Mouse (Mus musculus) ZHBTc4 (cell line): Measurements from ENCODE around the gene Pde3a.

Experiments used
- DNase-seq: peaks from one replicate; pipeline ENCODE4 v3.0.0-alpha.2; 2011; ENCODE audit warnings: low read depth, low spot score

The Pde3a gene

DNA sequence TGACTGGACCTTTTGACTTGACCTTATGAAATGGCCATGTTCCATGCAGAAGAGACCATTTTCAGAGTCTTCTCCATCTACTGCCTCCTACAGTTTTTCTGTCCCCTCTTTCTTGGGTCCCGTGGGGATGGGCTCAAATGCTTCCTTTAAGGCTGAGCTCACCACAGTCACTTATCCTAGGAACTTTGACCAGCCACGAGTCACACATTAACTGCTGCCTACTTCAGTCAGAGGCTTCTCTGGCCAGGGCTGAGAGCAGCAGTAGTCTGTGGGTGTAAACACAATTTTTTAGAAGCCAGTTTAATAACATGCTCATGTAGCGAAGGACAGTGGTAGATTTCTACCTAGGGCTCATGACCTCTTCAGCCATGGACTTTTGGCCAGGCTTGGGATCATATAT lies 79.0 kb downstream of the Pde3a start:
- DNase-seq = no peak

DNA sequence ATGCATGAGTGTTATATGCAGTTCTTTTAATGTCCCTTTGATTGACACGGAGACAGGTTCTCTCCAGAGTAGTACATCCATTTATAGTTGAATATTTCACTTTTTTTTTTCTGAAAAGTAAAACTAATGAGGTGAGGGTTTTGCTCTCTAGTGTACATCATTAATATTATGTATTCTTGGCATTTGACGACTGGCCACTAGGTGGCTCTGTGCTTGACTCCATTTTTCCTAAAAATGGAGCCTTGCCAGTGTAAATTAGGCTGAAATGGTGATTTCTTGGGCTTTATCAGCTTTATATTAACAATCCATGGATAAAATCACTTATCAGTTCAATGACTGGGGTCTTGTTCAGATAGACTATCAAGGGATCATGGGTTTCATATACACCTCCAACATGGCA lies 82.4 kb downstream of the Pde3a start:
- DNase-seq = peak; percentile 19

DNA sequence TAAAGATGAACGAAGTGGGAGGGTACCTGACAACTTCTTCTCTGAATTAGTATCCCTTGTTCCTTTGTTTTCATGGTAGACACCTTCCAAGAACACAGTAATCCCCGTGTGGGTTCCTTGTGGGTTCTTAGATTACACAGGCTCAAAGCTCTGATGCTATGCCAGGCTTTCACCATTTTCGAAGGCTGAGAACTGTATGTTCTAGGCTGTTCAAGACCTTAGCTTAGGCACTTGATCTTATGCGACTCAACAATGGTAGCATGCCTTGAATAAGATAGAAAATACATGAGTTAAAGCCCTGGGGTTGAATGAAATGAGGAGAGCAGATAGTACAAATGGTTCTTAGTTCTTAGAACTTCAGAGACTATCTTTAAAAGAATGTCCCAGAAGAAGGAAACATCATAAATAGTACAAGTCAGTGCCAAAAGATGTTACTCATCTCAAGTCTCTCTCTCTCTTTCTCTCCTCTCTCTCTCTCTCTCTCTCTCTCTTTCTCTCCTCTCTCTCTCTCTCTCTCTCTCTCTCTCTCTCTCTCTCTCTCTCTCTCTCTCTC lies 83.6 kb downstream of the Pde3a start:
- DNase-seq = no peak

DNA sequence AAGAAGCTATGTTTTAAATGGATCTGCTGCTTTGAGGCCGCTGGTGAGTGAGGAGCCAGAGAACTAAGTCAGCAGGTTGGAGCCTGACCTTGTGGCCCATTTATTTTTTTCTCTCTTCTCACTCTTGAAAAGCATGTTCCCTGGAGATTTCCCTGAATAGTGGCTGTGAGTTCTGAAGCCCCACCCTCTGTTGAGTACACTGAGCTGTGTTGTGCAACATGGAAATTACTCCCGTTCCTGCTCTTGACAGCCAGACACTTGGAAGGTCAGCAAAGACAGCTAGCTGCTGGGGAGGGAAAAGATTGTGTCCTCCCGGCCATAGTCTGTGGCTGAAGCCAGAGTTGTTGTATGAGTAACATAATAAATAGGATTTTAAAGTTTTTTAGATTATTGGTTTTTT lies 84.2 kb downstream of the Pde3a start:
- DNase-seq = peak; percentile 21

DNA sequence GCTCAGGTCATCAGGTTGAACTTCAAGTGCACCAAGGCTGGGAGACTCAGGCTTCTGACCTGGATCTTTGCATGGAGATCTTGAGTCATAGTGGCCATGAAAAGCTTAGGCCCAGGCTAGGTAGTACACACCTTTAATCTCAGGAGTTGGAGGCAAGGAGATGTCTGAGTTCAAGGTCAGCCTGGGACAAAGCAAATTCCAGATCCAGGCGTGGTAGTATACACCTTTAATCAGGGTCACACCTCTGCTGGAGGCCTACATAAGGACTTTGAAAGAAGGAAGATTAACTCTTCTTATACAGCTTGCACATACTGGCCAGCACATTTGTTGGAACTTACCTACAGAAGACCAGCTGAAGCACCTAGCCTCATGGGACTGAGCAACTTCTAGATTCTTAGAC lies 86.8 kb downstream of the Pde3a start:
- DNase-seq = peak; percentile 62

DNA sequence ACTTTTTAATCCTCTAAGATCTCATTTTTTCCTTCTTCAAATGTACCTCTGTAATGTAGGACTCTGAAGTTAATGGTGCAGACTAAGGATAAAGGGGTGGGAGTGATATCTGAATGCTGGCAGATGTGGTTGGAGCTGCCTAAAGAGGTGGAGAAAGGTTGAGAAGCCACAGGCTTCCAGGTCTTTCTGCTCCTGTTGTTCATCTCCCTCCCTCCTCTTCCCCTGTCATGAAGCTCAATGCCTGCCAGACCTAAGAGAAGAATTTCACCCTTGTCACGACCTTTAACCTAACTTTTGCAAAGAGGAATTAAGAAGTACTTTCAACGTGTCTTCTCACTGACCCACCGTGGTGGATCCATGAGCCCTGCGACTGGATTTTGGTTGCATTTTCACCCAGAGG lies 87.4 kb downstream of the Pde3a start:
- DNase-seq = no peak

DNA sequence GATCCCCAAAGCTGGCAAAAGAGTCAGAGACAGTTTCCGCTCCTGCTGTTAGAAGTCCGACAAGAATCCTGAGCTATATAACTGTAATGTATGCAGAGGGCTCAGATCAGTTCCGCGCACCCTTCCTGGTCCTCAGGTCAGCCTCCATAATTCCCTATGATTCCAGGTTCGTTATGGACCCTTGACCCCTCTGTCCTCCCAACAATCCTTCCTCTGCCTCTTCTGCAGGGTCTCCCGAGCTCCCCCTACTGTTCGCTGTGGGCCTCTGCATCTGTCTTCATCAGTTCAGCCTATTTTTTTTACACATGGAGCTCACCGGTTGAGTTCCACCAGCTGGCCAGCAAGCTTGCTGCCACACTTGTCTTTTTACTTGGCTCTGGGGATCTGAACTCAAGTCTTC lies 88.6 kb downstream of the Pde3a start:
- peak; percentile 78 for DNase-seq

DNA sequence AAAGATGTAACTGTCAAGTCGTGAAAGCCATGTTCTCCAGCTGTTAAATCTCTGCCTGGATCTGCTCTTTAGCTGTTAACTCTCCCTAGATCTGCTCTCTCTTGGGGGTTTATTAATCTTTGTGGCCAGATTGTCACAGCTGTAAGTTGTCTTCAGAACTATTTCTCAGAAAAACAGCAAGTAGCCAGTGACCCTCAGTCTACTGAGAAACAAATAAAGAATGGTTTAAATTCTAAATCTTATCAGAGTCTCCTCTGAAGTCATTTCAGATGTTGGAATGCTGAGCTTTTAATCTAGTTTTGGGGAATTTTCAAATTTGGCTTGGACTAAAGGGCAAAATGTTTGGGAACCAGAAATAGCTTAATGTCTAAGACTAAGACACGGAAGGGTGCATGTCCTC lies 92.3 kb downstream of the Pde3a start:
- no peak for DNase-seq

DNA sequence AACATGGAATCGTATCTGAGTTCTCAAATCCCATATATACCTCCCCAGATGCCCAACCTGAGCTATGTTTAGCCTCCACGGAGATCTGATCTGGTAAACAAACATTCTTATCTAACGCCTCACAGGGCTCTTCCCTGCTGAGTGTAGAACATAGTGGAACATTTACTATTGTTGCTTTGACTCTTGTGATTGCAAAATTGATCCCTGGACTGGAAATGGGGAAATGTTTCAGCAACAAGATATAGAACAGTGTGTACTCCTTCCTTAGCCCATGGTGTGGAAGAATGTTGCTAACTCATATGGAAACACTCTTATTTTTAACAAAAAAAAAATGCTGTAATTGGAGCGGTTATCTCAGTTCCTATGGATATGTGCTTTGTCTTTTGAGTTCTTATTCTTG lies 98.8 kb downstream of the Pde3a start:
- DNase-seq = no peak

DNA sequence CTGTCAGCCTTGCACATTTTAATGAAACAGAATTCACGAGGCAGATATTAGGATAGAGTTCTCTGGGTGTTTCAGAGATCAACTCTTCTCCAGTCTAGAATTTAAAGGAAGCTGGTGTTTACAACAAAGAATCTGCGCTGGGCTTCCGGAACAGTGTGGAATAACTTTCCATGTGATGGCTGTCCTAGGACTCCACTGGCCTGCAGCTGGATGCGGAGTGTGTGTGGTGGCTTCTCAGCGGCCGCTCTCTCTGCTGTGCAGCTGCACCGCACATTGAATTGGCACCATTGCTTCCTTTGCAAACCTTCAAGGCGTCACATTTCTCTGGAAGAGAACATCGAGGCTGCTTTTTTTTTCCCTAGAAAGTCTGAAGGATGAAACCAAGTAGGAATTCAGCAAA lies 99.5 kb downstream of the Pde3a start:
- DNase-seq = no peak

DNA sequence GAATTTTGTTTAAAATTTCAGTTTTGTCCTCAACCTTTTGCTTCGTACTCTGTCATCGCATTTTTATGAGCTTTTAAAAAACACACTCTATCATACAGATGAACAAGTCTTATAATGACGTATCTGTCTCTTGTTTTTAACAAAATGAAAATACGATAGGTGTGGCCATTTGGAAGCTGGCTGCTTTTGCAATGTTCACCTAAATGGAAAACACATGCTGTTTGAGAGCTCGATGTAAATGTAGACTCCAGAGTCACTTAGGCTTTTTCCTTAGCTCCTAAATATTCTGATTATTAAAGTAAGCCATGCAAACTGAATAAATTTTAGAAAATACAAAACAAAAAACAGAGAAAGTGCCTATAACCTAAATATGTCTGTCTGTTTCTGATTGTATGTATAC lies 101.2 kb downstream of the Pde3a start:
- no peak for DNase-seq

DNA sequence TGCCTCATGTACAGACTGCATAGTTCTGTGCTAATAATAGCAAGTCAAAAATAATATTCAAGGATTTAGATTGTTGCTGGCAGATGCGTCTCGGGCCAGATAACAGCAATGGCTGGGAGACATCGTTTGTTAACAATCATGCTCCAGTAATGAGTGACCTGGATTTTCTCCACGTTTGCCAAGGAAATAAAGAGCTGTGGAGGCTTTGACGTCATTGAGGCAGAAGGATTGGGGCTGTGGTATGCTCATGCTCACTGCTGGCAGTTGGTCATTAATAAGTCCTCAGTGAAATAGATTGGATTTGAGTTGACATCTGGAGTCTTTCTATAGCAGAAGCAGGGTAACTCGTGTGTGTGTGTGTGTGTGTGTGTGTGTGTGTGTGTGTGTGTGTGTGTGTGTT lies 103.2 kb downstream of the Pde3a start:
- no peak for DNase-seq

DNA sequence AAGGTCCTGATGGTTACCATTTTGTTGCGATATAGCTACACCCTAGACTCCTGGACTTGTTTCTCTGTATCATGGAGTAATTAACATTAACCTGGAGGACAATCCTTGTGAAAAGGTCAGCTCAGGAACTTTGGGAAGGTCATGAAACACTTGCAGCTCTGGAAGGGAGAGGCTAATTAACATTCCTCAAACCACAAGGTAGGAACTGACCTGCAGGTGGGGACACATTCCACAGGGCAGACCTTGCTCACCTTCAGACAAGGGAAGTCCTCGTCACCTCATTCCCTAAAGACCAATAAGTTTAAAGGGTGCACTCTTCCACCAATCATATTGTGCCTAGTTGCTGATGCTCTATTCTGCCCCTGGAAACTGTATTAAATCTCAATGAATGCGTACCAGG lies 114.6 kb downstream of the Pde3a start:
- peak; percentile 61 for DNase-seq

DNA sequence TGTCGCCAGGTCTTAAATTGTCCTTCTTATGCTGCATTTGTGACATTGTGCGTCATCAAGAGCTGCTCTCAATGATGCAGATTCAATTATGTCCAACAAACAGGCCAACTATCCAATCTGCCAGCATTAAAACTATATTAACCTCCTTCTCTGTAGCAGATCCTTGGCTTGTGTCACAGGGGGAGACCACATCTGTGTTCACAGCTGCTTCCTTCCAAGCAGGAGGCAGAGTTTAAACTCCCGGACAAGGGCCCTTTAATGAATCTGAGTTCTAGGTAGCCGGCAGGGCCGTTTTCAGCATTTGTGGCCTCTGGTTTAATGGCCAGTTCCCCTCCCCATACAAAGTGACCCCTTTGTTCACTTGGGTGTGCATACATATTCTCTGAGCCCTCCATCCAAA lies 118.0 kb downstream of the Pde3a start:
- no peak for DNase-seq

DNA sequence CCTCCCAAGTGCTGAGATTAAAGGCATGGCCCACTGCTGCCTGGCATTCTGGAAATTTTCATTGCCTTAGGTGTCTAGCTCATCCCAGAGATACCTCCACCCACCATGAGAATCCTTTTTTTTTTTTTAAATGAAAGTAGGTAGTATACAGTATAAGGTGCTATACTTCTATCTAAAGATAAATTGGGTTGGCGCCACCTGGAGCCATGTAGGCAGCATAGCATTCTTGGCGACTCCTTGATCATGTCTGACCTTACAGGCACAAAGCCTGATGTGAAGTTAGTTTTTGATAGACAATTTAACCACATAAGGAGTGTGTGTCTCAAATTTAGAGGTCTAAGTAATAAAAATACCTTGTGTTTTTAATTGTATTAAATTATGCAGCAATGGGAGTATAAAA lies 123.6 kb downstream of the Pde3a start:
- peak; percentile 37 for DNase-seq

DNA sequence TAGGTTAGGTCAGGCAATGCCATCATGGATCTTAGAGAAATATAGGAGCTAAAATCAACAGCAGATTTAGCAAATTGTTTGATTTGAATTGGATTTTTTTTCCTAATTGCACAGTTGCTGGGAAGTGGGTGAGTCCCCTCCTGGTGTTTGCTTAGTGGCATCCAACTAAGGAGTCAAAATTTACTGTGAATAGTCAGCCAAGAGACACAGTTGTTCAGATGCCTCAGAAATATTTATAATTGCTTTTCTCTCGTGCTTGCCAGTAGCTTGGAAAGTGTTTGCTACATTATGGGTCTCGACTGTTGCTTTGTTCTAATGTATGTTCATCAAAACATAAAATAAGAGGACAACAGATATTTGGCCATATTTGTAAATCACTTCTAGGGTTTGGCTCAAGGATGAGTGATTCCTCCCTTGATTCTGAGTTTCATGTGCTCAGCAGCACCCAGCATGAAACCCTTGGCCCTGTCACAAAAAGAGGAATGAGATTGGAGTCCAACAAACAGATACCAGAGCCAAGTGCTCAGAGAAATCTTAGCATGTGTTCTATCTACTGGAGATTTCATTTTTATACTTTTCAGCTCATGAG lies 125.5 kb downstream of the Pde3a start:
- no peak for DNase-seq

DNA sequence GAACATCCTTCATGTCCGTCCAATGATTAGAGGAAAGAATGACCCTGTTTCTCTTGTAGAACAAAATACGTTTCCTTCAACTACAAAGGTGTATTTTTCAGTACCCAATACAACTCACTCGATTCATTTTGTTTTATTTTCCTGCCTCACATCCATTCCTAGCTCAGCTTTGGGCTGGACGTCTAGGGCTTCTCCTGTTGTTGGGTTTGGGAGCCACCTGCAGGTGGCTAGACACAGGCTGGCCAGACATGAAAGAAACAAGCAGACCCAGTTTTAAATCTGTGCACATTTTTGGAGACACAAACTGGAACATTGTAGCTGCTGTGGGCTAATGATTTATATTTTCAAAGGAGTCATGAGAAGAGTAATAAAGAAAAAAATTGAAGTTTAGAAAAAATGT lies 126.1 kb downstream of the Pde3a start:
- DNase-seq = no peak

DNA sequence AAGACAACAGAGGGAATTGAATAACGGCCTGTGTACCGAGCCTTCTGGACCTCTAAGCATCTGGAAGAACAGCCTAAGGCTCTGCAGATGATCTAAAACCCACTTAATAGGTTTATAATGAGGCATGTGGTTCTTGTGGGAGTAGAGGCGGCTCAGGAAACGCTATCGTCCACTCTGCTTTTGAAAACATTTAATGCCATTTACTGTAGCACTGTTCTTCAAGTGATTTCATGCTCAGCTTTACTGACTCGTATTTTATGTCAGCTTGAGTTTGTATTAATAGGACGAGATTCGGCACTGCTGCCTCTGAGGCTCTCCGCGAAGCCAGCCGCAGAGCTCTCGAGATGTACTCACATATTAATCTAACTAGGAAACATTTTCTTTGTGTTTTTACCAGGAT lies 131.9 kb downstream of the Pde3a start:
- DNase-seq = no peak

DNA sequence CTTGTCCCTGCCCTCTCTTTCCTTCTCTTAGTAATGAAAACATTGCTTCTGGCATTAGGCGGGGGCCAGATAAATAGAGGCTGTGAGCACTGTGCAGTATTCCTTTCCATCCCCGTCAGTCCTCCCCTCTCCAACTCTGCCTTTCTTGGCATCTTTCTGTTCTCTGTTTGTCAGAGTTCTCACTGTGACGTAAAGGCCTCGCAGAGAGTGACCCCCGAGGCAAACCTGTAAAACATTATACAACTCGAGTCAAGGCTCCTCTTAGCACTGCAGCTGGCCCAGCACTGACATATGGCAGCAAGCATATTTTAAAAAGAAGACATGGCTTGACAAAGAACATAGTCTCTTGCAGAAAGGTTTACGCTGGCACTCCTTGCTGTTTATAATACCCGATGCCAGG lies 132.4 kb downstream of the Pde3a start:
- DNase-seq = no peak

DNA sequence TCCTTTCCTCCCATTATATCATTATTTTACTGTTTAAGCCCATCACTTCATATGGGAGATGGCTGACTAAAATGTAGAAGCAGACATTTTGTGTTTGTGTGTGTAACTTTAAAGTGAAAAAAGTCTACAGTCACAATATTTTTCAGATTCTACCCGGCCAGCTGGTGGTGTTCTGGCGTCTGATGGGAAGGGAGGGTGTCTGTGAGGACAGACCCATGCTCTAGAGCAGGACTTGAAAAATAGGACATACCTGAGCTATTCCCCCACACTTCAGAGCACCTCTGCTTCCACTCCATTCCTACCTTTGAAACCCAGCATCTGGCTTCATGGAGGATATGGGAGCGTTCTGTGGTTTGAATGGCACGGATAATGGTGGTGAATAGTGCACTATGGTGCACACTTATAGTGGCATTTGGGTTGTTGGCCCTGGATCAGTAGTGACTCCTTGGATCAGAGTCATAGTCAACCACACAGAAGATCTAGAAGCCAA lies 132.9 kb downstream of the Pde3a start:
- DNase-seq = no peak

DNA sequence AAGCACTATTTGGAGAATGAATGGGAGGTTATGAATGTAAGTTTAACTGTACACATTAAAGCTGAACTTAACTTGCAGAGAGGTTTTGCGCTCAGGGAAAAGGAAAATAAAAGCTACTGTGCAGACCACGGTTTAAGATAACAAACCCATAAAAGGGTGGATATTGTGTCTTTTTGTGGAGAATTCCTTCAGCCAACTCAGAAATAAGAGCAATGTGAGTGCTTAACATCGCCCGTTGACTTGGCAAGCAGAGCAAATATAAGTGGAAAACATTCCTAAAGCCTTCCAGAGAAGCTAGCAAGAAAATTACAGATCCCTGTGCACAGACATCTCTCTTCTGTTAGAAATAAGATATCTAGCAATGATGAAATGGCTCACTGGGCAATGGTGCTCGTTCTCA lies 139.0 kb downstream of the Pde3a start:
- no peak for DNase-seq

DNA sequence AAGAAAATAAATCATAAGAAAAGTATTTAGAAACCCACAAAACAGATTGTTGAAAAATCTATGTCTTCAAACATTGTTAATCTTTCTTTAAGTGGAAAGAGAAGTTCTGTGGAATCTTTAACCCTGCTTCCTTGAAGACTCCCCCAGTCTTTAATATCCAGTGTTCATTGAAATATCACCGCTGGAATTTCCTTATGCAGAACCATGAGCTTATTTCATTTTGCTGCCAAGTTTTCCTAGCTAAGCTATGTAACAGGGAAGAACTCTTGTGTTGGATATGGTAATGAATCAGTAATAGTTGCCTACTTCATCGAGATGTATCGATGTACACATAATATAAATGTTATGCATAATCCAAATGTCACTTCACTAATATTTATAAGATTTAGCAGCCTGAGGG lies 146.9 kb downstream of the Pde3a start:
- DNase-seq = no peak

DNA sequence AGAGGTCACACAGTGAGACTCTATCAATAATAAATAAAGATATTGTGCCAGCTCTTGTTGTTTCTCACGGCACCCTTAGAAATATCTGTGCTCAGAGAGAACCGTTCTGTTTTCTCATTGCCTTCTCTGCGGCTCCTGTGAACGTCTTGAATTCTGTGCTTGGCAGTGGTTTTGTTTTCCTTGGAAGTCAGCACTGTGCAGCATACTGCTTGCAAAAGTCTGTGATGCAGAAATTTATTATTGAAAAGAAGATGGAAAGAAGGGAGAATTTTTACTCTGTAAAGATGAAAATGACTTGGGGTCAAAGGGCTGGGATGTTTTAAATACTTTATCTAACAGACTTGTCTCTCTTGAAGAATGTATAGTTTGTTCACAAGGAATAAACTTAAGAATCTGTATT lies 150.3 kb downstream of the Pde3a start:
- DNase-seq = no peak

DNA sequence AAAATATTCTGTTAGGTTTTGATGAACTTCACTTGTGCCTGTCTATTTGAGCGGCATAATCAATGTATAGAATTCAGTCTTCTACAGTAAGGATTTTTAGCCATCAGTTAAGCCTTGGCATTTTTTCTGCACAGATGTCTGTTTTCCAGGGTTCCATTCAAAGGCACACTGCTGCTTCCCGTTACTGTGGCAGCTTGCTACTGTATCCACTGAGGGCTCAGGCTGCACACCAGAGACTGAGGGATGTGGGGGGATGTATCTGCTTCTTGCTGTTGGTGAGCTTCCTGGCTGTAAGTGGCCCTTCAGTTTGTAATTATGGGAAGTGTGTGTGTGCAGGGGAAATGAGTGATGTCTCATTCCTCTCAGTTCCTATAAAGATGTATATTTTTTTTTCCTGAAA lies 154.9 kb downstream of the Pde3a start:
- DNase-seq = no peak
